Mouse (Mus musculus) lung, adult 2 months (tissue): ENCODE data around the gene Ip6k3.
A peak's percentile ranks its signal among the peaks of the same experiment; 100 is the strongest.

Experiments
- CTCF ChIP-seq: fragments of 200-500 bp; IDR thresholded peaks from 2 replicates; pipeline ENCODE4 v1.5.1; 2011; ENCODE audit warnings: mild to moderate bottlenecking, low read length, control low read depth; ENCODE audit not compliant: insufficient read depth
- POLR2A ChIP-seq: fragments of 200-500 bp; IDR thresholded peaks from 2 replicates; pipeline ENCODE4 v1.6.1; 2011; ENCODE audit warnings: low read depth, mild to moderate bottlenecking, control low read depth, low read length, borderline replicate concordance; ENCODE audit errors: extremely low read depth

- peak; percentile 68 for TF ChIP-seq CTCF
- TF ChIP-seq POLR2A = no peak
These were observed 45.4 kb upstream of the Ip6k3 start for GRCm38 (mm10) chr17:27212768-27213525.
